Mouse (Mus musculus): ENCODE results near the gene Vgll2. TPM values are rescaled to one million over a fixed set of nuclear protein-coding genes. Genes with fewer than 3 reads are reported as not detected.

Vgll2 gene
- total and polyA plus RNA-seq, 3 experiments, result not detected

DNA sequence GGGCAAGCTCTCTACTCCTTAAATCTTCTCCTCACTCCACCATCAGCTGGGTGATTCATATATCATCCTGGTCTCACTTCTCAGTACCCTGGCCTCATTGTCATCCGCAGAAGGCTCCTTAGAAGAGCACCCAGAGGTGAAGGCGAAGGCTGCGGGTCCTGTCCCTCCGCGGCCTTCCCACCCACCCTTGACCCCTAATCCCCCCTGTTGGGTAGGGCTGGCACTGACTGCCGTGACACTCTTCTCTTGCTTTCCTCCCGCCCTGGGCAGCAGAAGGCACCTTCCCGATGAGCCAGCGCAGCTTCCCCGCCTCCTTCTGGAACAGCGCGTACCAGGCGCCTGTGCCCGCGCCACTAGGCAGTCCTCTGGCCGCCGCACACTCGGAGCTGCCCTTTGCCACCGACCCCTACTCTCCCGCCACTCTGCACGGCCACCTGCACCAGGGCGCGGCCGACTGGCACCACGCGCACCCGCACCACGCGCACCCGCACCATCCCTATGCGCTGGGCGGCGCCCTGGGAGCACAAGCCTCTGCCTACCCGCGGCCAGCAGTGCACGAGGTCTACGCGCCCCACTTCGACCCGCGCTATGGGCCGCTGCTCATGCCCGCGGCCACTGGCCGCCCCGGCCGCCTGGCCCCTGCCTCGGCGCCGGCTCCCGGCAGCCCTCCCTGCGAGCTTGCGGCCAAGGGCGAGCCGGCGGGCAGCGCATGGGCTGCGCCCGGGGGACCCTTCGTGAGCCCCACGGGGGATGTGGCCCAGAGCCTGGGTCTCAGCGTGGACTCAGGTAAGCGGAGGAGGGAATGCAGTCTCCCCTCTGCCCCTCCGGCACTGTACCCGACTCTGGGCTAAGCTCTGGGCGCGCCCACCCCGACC lies 5.1 kb downstream of the Vgll2 start:
- Histone ChIP-seq H3K79me2 (ENCODE audit: control insufficient read depth, insufficient read depth, low read length, poor library complexity) (no peaks in the 10 kb centered on the region), H3K4me1 (ENCODE audit: control insufficient read depth in 1 of 2, insufficient read depth in 2 of 2, low read length in 2 of 2) (no peaks in the 10 kb centered on the region), H3K4me3 (ENCODE audit: control insufficient read depth in 1 of 2, insufficient read depth in 1 of 2, low read depth in 2 of 2, low read length in 2 of 2) (no peak overlapping the region), H3K9me3 (replicated peaks; ENCODE audit: insufficient read depth, low read length) (no peaks in the 10 kb centered on the region), H3K27ac (ENCODE audit: control insufficient read depth, low read depth, low read length) (no peak overlapping the region), H3K9ac (ENCODE audit: control insufficient read depth, low read depth, low read length, poor library complexity, severe bottlenecking) (no peak overlapping the region), H3K27me3 (ENCODE audit: control insufficient read depth in 1 of 2, insufficient read depth in 2 of 2, low read length in 2 of 2) (no peaks in the 10 kb centered on the region), H3K36me3 (ENCODE audit: control insufficient read depth in 1 of 2, insufficient read depth in 2 of 2, low read length in 2 of 2) (no peaks in the 10 kb centered on the region)
- no peak for DNase-seq (ENCODE audit: low read depth, low spot score)
- TF ChIP-seq MAX (IDR thresholded peaks at IDR 0.05; ENCODE audit: low read length) (no peak), KAT2A (conservative IDR thresholded peaks at IDR 0.05; ENCODE audit: low read depth, low read length) (no peak), HCFC1 (IDR thresholded peaks at IDR 0.05; ENCODE audit: low read depth, low read length) (no peak), POLR2AphosphoS2 (IDR thresholded peaks at IDR 0.05; ENCODE audit: low read length) (no peak), SMC3 (IDR thresholded peaks at IDR 0.05; ENCODE audit: low read depth, low read length) (no peak), ZC3H11A (IDR thresholded peaks at IDR 0.05; ENCODE audit: low read depth, low read length) (no peak), BHLHE40 (IDR thresholded peaks at IDR 0.05; ENCODE audit: borderline replicate concordance, low read depth, low read length) (no peak), MAZ (IDR thresholded peaks at IDR 0.05; ENCODE audit: low read depth, low read length) (no peak), RCOR1 (IDR thresholded peaks at IDR 0.05; ENCODE audit: low read depth, low read length) (no peak), CHD2 (IDR thresholded peaks at IDR 0.05; ENCODE audit: low read length) (no peak), MEF2A (IDR thresholded peaks at IDR 0.05; ENCODE audit: extremely low read depth, insufficient replicate concordance, low read depth, low read length, poor library complexity, severe bottlenecking) (no peak), TBP (IDR thresholded peaks at IDR 0.05; ENCODE audit: low read depth, low read length) (no peak), USF1 (IDR thresholded peaks at IDR 0.05; ENCODE audit: low read depth, low read length) (no peak), CTCF (IDR thresholded peaks at IDR 0.05 in 2 of 3, conservative IDR thresholded peaks at IDR 0.05 in 1 of 3; ENCODE audit: control insufficient read depth in 1 of 3, insufficient read depth in 1 of 3, low read depth in 2 of 3, low read length in 3 of 3, poor library complexity in 1 of 3, severe bottlenecking in 1 of 3) (no peak), MAFK (IDR thresholded peaks at IDR 0.05; ENCODE audit: borderline replicate concordance, low read depth, low read length) (no peak), ZKSCAN1 (IDR thresholded peaks at IDR 0.05; ENCODE audit: low read depth, low read length) (no peak)

DNA sequence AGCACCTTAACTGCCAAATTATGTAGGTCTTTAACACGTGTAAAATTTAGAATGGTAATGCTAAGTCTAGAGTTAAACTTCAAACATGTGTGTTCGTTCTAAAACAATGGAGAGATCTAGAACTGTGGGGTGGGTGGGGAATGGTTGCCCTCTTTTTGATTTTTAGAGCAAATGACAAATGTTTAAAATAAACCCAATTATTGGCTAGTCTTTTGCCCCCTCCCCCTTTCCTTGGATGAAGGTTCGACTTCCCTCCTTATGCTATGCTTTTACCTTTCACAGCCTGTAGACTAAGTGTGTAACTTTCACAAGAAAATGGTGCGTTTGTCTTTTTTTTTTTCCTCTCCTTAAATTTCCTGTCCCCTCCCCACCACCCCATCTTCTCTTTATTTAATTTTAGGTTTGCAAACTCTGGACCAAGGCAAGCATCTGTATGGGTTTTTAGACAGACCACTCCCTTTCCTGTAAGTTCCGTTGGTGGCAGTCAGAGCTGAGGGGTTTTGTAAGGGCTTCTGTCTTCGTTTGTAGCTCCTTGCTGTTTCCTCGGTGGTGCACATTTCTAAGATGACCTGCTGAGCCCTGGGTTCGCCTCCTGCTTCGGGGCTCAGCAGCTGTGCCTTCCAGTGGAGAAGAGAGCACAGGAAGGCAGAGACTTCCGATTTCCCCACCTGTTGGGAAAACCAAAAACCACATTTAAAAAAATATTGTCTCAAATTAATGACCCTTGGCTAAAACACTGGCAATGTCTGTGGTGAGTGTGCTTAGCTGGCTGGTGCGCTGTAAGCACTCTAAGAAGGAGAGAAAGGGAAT lies 6.5 kb downstream of the Vgll2 start:
- H3K4me1 ChIP-seq (ENCODE audit: control insufficient read depth in 1 of 2, insufficient read depth in 2 of 2, low read length in 2 of 2), result no peaks in the 10 kb centered on the region
- H3K79me2 ChIP-seq (ENCODE audit: control insufficient read depth, insufficient read depth, low read length, poor library complexity), result no peaks in the 10 kb centered on the region
- no peaks in the 10 kb centered on the region for H3K36me3 ChIP-seq (ENCODE audit: control insufficient read depth in 1 of 2, insufficient read depth in 2 of 2, low read length in 2 of 2)
- no peak for TF ChIP-seq USF1 (IDR thresholded peaks at IDR 0.05; ENCODE audit: low read depth, low read length)
- no peak for TF ChIP-seq SIN3A (IDR thresholded peaks at IDR 0.05; ENCODE audit: low read length)
- TF ChIP-seq GATA1 (IDR thresholded peaks at IDR 0.05; ENCODE audit: low read depth, low read length), result no peak
- no peak for TF ChIP-seq ZMIZ1 (IDR thresholded peaks at IDR 0.05; ENCODE audit: low read depth, low read length)
- no peak for TF ChIP-seq CHD1 (IDR thresholded peaks at IDR 0.05; ENCODE audit: low read depth, low read length)
- no peak overlapping the region for H3K9ac ChIP-seq (ENCODE audit: control insufficient read depth, low read depth, low read length, poor library complexity, severe bottlenecking)
- H3K9me3 ChIP-seq (replicated peaks; ENCODE audit: insufficient read depth, low read length), result no peaks in the 10 kb centered on the region
- no peak overlapping the region for H3K27ac ChIP-seq (ENCODE audit: control insufficient read depth, low read depth, low read length)
- DNase-seq (ENCODE audit: low read depth, low spot score), result no peak
- no peaks in the 10 kb centered on the region for H3K27me3 ChIP-seq (ENCODE audit: control insufficient read depth in 1 of 2, insufficient read depth in 2 of 2, low read length in 2 of 2)
- H3K4me3 ChIP-seq (ENCODE audit: control insufficient read depth in 1 of 2, insufficient read depth in 1 of 2, low read depth in 2 of 2, low read length in 2 of 2), result no peak overlapping the region
